Mouse (Mus musculus): ENCODE measurements around the gene Ptpra. TPM values are rescaled to one million over a fixed set of nuclear protein-coding genes. Genes with fewer than 3 reads are reported as not detected.

Gene Ptpra
- polyA plus RNA-seq, 1 experiment from 2014 or later, result 86.3 TPM

- H3K4me1 ChIP-seq (replicated peaks), result peaks cover 41% of the 10 kb centered on the region
- ATAC-seq (ENCODE audit: insufficient number of reproducible peaks, low FRiP score), result no peak
- 6% methylated on average over 12 of the region's 12 CpGs for WGBS
- no peak overlapping the region for H3K9ac ChIP-seq
- peaks cover 91% of the 10 kb centered on the region for H3K27me3 ChIP-seq (replicated peaks)
- peak overlapping the region; percentile 70 for H3K4me2 ChIP-seq
- no peaks in the 10 kb centered on the region for H3K36me3 ChIP-seq
- H3K4me3 ChIP-seq, result peak overlapping the region; percentile 16; the same call in 1 of the 2 replicates
- peaks cover 5% of the 10 kb centered on the region for H3K9me3 ChIP-seq (replicated peaks)
- H3K27ac ChIP-seq (ENCODE audit: poor library complexity, severe bottlenecking), result no peak overlapping the region
Observed at GRCm38 (mm10) chr2:130577632-130578031, 127.6 kb downstream of the Ptpra start.

- Histone ChIP-seq H3K27me3 (replicated peaks) (peaks cover 95% of the 10 kb centered on the region), H3K4me1 (replicated peaks) (peaks cover 44% of the 10 kb centered on the region)
- 11% methylated on average over 11 of the region's 11 CpGs for WGBS
Observed at GRCm38 (mm10) chr2:130578148-130578547, 128.1 kb downstream of the Ptpra start.

DNA sequence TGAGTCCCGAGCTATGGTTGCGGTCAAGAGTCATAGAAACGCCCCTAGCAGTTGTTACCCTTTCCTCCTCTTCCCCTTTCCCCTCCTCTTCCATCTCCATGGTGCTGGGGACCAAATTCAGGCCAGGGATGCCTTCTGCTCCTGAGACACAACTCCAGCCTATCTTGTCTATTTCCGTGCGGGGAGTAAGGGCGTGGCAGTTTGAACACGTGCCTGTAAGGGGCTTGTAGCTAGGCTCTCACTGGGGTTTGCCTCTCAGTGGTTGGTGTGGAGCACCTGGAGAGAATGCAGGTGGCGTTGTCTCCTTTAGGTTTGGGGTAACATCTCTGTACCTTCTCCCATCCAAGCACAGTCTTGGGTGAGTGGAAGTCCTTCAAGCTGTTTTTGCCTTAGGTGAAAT, 129.7 kb downstream of the Ptpra start:
- H3K4me1 ChIP-seq (replicated peaks), result peaks cover 51% of the 10 kb centered on the region
- H3K4me2 ChIP-seq, result peak overlapping the region; percentile 71; the same call in 1 of the 2 replicates
- no peak overlapping the region for H3K9ac ChIP-seq
- 9% methylated on average over 8 of the region's 8 CpGs for WGBS
- H3K27ac ChIP-seq (ENCODE audit: poor library complexity, severe bottlenecking), result no peak overlapping the region
- ATAC-seq (ENCODE audit: insufficient number of reproducible peaks, low FRiP score), result no peak
- H3K9me3 ChIP-seq (replicated peaks), result peaks cover 5% of the 10 kb centered on the region
- H3K27me3 ChIP-seq (replicated peaks), result peaks cover 80% of the 10 kb centered on the region
- no peak overlapping the region for H3K4me3 ChIP-seq
- H3K36me3 ChIP-seq, result no peaks in the 10 kb centered on the region

More at GRCm38 (mm10) chr2:130578148-130578547, 128.1 kb downstream of the Ptpra start:
- Histone ChIP-seq H3K27ac (ENCODE audit: poor library complexity, severe bottlenecking) (no peak overlapping the region), H3K4me2 (no peak overlapping the region), H3K4me3 (no peak overlapping the region; the same call in 1 of the 2 replicates), H3K36me3 (no peaks in the 10 kb centered on the region), H3K9ac (no peak overlapping the region), H3K9me3 (replicated peaks) (peaks cover 5% of the 10 kb centered on the region)
- ATAC-seq (ENCODE audit: insufficient number of reproducible peaks, low FRiP score), result no peak

DNA sequence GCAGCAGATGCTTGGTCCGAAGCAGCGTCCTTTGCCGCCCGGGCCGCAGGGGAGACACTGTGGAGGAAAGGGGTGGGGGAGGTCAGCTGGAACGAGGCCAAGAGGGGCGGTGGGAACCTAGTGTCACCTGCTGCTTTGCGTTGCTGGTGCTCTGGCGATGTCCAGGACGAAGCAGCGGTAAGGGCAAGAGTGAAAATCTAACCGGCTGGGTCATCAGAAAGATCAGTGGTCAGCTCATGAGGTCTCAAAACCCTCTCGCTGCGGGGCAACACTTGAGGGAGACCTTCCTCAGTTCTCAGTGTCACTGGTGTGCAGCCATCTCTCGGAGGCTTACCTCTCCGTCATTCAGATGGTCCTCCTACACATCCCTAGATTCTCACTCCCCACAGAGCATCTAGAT, 131.1 kb downstream of the Ptpra start:
- Histone ChIP-seq H3K9me3 (replicated peaks) (peaks cover 5% of the 10 kb centered on the region), H3K4me3 (peak overlapping the region; percentile 39), H3K4me2 (peak overlapping the region; percentile 71), H3K36me3 (no peaks in the 10 kb centered on the region), H3K27ac (ENCODE audit: poor library complexity, severe bottlenecking) (no peak overlapping the region), H3K27me3 (replicated peaks) (peaks cover 66% of the 10 kb centered on the region), H3K9ac (no peak overlapping the region), H3K4me1 (replicated peaks) (peaks cover 48% of the 10 kb centered on the region)
- ATAC-seq (ENCODE audit: insufficient number of reproducible peaks, low FRiP score), result no peak
- WGBS, result 4% methylated on average over 16 of the region's 16 CpGs

- H3K36me3 ChIP-seq, result no peaks in the 10 kb centered on the region
- H3K4me1 ChIP-seq (replicated peaks), result peaks cover 37% of the 10 kb centered on the region
- peak; percentile 38; the same call in 1 of the 2 replicates for ATAC-seq (ENCODE audit: insufficient number of reproducible peaks, low FRiP score)
- no peak within 1 kb of the TSS for H3K9ac ChIP-seq
- H3K4me3 ChIP-seq, result no peak within 1 kb of the TSS
- peaks cover 5% of the 10 kb centered on the region for H3K9me3 ChIP-seq (replicated peaks)
- peak within 1 kb of the TSS; percentile 71; the same call in 1 of the 2 replicates for H3K4me2 ChIP-seq
- H3K27me3 ChIP-seq (replicated peaks), result peaks cover 55% of the 10 kb centered on the region
- H3K27ac ChIP-seq (ENCODE audit: poor library complexity, severe bottlenecking), result no peak within 1 kb of the TSS
- WGBS, result 18% methylated on average over 10 of the region's 10 CpGs
Observed at GRCm38 (mm10) chr2:130582552-130582951, 132.5 kb downstream of the Ptpra start, which contains the start of gene Avp. TSS of gene Avp (minus strand) at chr2:130582554.

GRCm38 (mm10) chr2:130583902-130584560, 134.0 kb downstream of the Ptpra start:
- Histone ChIP-seq H3K27me3 (replicated peaks) (peaks cover 40% of the 10 kb centered on the region), H3K9ac (no peak overlapping the region), H3K27ac (ENCODE audit: poor library complexity, severe bottlenecking) (no peak overlapping the region), H3K4me1 (replicated peaks) (peaks cover 34% of the 10 kb centered on the region), H3K4me3 (no peak overlapping the region), H3K36me3 (no peaks in the 10 kb centered on the region), H3K9me3 (replicated peaks) (no peaks in the 10 kb centered on the region), H3K4me2 (no peak overlapping the region)
- no peak for ATAC-seq (ENCODE audit: insufficient number of reproducible peaks, low FRiP score)
- WGBS, result 63% methylated on average over 10 of the region's 10 CpGs

DNA sequence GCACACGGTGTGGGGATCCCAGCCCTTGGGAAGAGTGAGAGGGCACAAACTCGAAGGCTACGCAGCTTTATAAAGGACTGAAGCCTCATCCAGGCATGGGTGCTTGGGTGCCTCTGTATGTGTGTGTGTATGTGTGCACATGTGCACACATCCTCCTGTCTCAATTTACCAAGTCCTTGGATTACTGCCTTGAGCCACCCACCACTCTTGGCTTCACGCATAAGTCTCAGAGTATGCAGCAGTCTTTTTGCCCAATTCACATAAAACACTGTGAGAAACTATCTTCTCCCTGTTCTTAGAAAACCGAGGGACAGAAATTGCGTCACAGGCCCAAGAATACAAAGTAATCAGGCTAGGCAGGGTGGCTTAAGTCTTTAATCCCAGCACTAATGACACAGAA, 135.9 kb downstream of the Ptpra start:
- WGBS, result 75% methylated on average over 6 of the region's 6 CpGs
- no peaks in the 10 kb centered on the region for H3K9me3 ChIP-seq (replicated peaks)
- H3K4me2 ChIP-seq, result no peak overlapping the region
- ATAC-seq (ENCODE audit: insufficient number of reproducible peaks, low FRiP score), result no peak
- H3K36me3 ChIP-seq, result peaks cover 10% of the 10 kb centered on the region; the same call in 1 of the 2 replicates
- no peak overlapping the region for H3K27ac ChIP-seq (ENCODE audit: poor library complexity, severe bottlenecking)
- no peak overlapping the region for H3K9ac ChIP-seq
- H3K4me3 ChIP-seq, result no peak overlapping the region
- peaks cover 20% of the 10 kb centered on the region for H3K27me3 ChIP-seq (replicated peaks)
- H3K4me1 ChIP-seq (replicated peaks), result peaks cover 19% of the 10 kb centered on the region

GRCm38 (mm10) chr2:130588373-130588772, 138.3 kb downstream of the Ptpra start:
- no peaks in the 10 kb centered on the region for H3K27me3 ChIP-seq (replicated peaks)
- peaks cover 6% of the 10 kb centered on the region for H3K4me1 ChIP-seq (replicated peaks)
- no peak overlapping the region for H3K9ac ChIP-seq
- no peak overlapping the region for H3K27ac ChIP-seq (ENCODE audit: poor library complexity, severe bottlenecking)
- no peak overlapping the region for H3K4me3 ChIP-seq
- ATAC-seq (ENCODE audit: insufficient number of reproducible peaks, low FRiP score), result no peak
- H3K36me3 ChIP-seq, result peaks cover 22% of the 10 kb centered on the region; the same call in 1 of the 2 replicates
- 39% methylated on average over 2 of the region's 2 CpGs for WGBS
- no peaks in the 10 kb centered on the region for H3K9me3 ChIP-seq (replicated peaks)
- no peak overlapping the region for H3K4me2 ChIP-seq

DNA sequence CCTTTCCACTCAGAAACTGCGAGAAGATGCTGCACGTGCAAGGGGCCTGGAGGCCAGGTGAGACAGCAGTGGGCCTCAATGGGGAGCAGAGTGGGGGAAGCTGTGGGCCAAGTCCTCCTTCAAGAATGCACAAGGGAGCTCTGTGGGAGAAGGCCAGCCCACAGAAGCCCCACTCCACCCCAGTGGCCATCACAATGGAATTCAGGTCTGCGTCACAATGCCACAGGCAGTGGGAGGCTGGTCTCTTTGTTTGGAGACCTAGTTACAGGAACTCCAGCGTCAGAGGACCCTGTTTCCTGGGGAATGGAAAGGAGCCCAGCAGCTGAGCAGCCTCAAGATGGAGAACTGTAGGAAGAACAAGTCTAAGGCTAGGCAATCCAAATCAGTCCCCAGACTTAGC, 139.1 kb downstream of the Ptpra start:
- Histone ChIP-seq H3K27ac (ENCODE audit: poor library complexity, severe bottlenecking) (no peak overlapping the region), H3K4me2 (no peak overlapping the region), H3K9me3 (replicated peaks) (no peaks in the 10 kb centered on the region), H3K36me3 (peaks cover 22% of the 10 kb centered on the region; the same call in 1 of the 2 replicates), H3K4me3 (no peak overlapping the region), H3K9ac (no peak overlapping the region), H3K27me3 (replicated peaks) (no peaks in the 10 kb centered on the region), H3K4me1 (replicated peaks) (no peaks in the 10 kb centered on the region)
- no peak for ATAC-seq (ENCODE audit: insufficient number of reproducible peaks, low FRiP score)
- WGBS, result 68% methylated on average over 4 of the region's 4 CpGs

- Histone ChIP-seq H3K4me3 (no peak overlapping the region), H3K4me1 (replicated peaks) (no peaks in the 10 kb centered on the region), H3K27me3 (replicated peaks) (no peaks in the 10 kb centered on the region), H3K9ac (no peak overlapping the region), H3K4me2 (no peak overlapping the region), H3K27ac (ENCODE audit: poor library complexity, severe bottlenecking) (no peak overlapping the region), H3K36me3 (peaks cover 24% of the 10 kb centered on the region), H3K9me3 (replicated peaks) (no peaks in the 10 kb centered on the region)
- ATAC-seq (ENCODE audit: insufficient number of reproducible peaks, low FRiP score), result no peak
- WGBS, result 93% methylated on average over 2 of the region's 2 CpGs
Observed at GRCm38 (mm10) chr2:130589761-130590160, 139.7 kb downstream of the Ptpra start.

DNA sequence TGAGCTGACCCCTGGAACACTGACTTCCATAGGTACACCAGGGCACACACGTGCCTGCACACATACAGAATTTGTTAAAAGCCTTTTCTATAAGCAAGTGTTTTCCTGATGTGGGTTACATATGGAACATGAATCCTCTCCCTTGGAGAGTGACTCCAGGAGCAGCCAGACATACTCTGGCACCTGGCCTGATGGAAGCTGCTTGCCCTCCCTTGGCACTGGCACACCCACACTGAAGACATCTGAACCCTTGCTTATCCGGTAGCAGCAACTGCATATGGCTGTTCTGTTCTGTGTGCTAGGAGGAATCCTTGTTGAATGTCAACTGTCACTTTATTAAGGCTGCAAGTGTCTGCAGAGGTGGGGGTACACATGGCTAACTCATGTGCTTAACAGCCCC, 140.9 kb downstream of the Ptpra start:
- Histone ChIP-seq H3K4me1 (replicated peaks) (peaks cover 4% of the 10 kb centered on the region; the same call in 1 of the 2 replicates), H3K27me3 (replicated peaks) (no peaks in the 10 kb centered on the region), H3K9ac (no peak overlapping the region), H3K36me3 (peaks cover 34% of the 10 kb centered on the region), H3K9me3 (replicated peaks) (no peaks in the 10 kb centered on the region), H3K4me2 (no peak overlapping the region), H3K27ac (ENCODE audit: poor library complexity, severe bottlenecking) (no peak overlapping the region), H3K4me3 (no peak overlapping the region)
- 94% methylated on average over 2 of the region's 2 CpGs for WGBS
- no peak for ATAC-seq (ENCODE audit: insufficient number of reproducible peaks, low FRiP score)
